Mouse (Mus musculus) heart, embryonic 15.5 days (tissue): ENCODE results near the gene Ryr2. TPM values are rescaled to one million over a fixed set of nuclear protein-coding genes. Genes with fewer than 3 reads are reported as not detected.
"Not testable (repeated sequence)": the region's sequence is repeated elsewhere in the genome, so short reads cannot be mapped to it uniquely, and the experiment has no call there.

ENCODE experiments used
- ATAC-seq: fragments of 200-750 bp; cut with Nextera tagmentation; replicated peaks from 2 replicates; pipeline ENCODE4 v1.8.0; 2017; ENCODE audit warnings: low read depth, moderate TSS enrichment; ENCODE audit not compliant: insufficient number of reproducible peaks, insufficient read depth, low FRiP score
- H3K27ac ChIP-seq: fragments of 300-500 bp; sonication (generic); 2 replicates; pipeline ENCODE4 v1.5.1; 2015; ENCODE audit warnings: mild to moderate bottlenecking, inconsistent platforms
- H3K27me3 ChIP-seq: fragments of 300-500 bp; sonication (generic); 2 replicates; pipeline ENCODE4 v1.6.1; 2015; ENCODE audit warnings: inconsistent platforms
- H3K36me3 ChIP-seq: fragments of 300-500 bp; sonication (generic); 2 replicates; pipeline ENCODE4 v1.6.1; 2015; ENCODE audit warnings: mild to moderate bottlenecking, inconsistent platforms
- H3K4me1 ChIP-seq: fragments of 300-500 bp; sonication (generic); replicated peaks from 2 replicates; pipeline ENCODE4 v1.6.1; 2015; ENCODE audit warnings: inconsistent platforms
- H3K4me2 ChIP-seq: fragments of 300-500 bp; sonication (generic); 2 replicates; pipeline ENCODE4 v1.6.1; 2015; ENCODE audit warnings: inconsistent platforms, mild to moderate bottlenecking, moderate library complexity
- H3K4me3 ChIP-seq: fragments of 300-500 bp; sonication (generic); 2 replicates; pipeline ENCODE4 v1.5.1; 2015; ENCODE audit warnings: mild to moderate bottlenecking, inconsistent platforms
- H3K9ac ChIP-seq: fragments of 300-500 bp; sonication (generic); 2 replicates; pipeline ENCODE4 v1.6.1; 2015; ENCODE audit warnings: mild to moderate bottlenecking, inconsistent platforms
- H3K9me3 ChIP-seq: fragments of 300-500 bp; sonication (generic); replicated peaks from 2 replicates; pipeline ENCODE4 v1.6.1; 2016; ENCODE audit warnings: inconsistent platforms
- WGBS: fragments of 180-500 bp; shearing (Covaris S2); methylation state at CpG from one replicate; pipeline ENCODE4 v1.1.7; 2015; ENCODE audit warnings: mixed read lengths; 5-methylcytosine and 5-hydroxymethylcytosine counted together
- polyA plus RNA-seq: library from polyadenylated mRNA; unstranded; fragments of >200 nt; fragmentation: Nextera tagmentation; extraction: Ambion mirVana; gene quantifications from 2 replicates; pipeline ENCODE4 v1.2.1, GENCODE M21; 2015

Gene Ryr2
- polyA plus RNA-seq, 1 experiment from 2014 or later = 30.0 TPM

DNA sequence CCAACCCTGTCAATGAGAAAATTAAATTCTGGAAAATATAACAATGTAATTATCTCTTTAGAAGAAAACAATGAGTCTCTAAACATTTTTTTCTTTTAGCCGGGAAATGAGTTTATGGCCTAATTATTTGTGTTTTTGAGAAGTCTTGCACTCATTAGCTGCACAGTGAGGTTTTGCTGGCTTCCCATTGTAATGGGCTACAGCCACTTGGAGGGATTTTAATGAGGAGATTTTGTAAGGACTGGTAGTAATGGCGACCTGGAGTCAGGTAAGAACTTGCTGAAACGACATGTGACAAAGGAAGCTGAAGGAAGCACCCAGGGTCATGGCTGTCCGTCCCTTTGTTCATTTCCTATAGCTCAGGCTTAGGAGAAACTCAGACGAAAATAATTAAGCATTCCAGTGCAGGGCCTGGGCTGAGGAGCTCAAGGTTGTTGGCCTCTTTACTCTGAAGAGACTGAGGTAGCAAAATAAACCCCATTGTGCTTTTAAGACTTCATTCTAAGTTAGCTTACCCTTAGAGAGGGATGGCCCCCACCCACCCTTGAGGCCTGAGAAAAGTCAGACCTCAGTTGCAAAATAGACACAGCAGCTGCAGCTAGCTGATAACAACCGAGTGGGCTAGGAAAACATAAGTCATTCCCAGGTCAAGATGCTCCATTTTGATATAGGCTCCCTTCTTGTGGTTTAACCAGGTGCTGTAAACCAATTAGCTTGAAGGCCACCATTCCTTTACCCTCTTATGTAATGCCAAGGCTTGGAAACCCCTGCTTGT, 270.3 kb downstream of the Ryr2 start:
- Histone ChIP-seq H3K36me3 (peaks cover 13% of the 10 kb centered on the region; the same call in 1 of the 2 replicates), H3K4me3 (no peak overlapping the region), H3K4me2 (no peak overlapping the region), H3K9me3 (no peaks in the 10 kb centered on the region), H3K27me3 (no peaks in the 10 kb centered on the region), H3K4me1 (0 out of 2 replicates have a peak, but pooled peaks cover 8% of the 10 kb centered on the region), H3K27ac (no peak overlapping the region), H3K9ac (no peak overlapping the region)
- WGBS = 52% methylated on average over 6 of the region's 6 CpGs
- ATAC-seq = no peak

- no peaks in the 10 kb centered on the region for H3K9me3 ChIP-seq
- H3K36me3 ChIP-seq = peaks cover 22% of the 10 kb centered on the region; the same call in 1 of the 2 replicates
- H3K4me1 ChIP-seq = no peaks in the 10 kb centered on the region
- 78% methylated on average over 4 of the region's 4 CpGs for WGBS
- H3K9ac ChIP-seq = no peak overlapping the region
- H3K27ac ChIP-seq = no peak overlapping the region
- no peaks in the 10 kb centered on the region for H3K27me3 ChIP-seq
- no peak for ATAC-seq
- no peak overlapping the region for H3K4me2 ChIP-seq
- H3K4me3 ChIP-seq = no peak overlapping the region
Measured at GRCm38 (mm10) chr13:11831210-11831609, 275.5 kb downstream of the Ryr2 start.

DNA sequence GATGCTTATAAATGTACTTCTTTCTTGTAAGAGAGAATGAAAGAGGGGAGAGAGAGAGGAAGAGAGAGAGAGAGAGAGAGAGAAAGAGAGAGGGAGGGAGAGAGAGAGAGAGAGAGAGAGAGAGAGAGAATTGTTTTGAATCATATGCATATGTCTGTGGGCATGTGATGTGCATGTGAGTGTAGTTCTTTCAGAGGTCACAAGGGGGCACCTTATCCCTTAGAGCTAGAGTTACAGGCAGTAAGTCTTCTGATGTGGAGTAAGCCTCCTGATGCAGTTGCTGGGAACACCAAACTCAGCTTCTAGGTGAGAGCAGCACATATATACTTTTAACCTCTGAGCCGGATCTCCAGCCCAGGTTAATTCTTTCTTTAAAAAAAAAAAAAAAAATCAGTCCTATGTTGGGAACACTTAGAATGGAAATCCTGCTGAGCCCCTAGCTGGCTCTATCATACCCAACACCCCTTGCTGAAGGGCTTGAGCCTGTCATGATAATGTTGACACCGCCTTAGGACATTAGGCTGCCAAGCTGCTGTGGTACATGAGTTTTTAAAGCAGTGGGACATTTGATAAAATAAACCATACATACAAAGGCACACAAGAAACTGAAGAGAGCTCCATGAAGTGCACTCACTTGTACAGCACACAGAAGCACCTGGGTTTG, 281.1 kb downstream of the Ryr2 start:
- Histone ChIP-seq H3K9me3 (no peaks in the 10 kb centered on the region), H3K36me3 (peaks cover 24% of the 10 kb centered on the region; the same call in 1 of the 2 replicates)

GRCm38 (mm10) chr13:11818723-11819122, 288.0 kb downstream of the Ryr2 start:
- H3K4me1 ChIP-seq = no peaks in the 10 kb centered on the region
- 73% methylated on average over 3 of the region's 3 CpGs for WGBS
- no peak overlapping the region for H3K4me2 ChIP-seq
- peaks cover 8% of the 10 kb centered on the region; the same call in 1 of the 2 replicates for H3K36me3 ChIP-seq
- H3K27ac ChIP-seq = no peak overlapping the region
- ATAC-seq = no peak
- H3K9me3 ChIP-seq = no peaks in the 10 kb centered on the region; the same call in 1 of the 2 replicates
- no peak overlapping the region for H3K4me3 ChIP-seq
- no peaks in the 10 kb centered on the region for H3K27me3 ChIP-seq
- no peak overlapping the region for H3K9ac ChIP-seq

More for the DNA sequence above, 281.1 kb downstream of the Ryr2 start:
- no peak overlapping the region for H3K27ac ChIP-seq
- H3K4me3 ChIP-seq = no peak overlapping the region
- no peak for ATAC-seq
- no peaks in the 10 kb centered on the region for H3K27me3 ChIP-seq
- WGBS = 91% methylated on average over 2 of the region's 2 CpGs
- H3K4me1 ChIP-seq = no peaks in the 10 kb centered on the region
- no peak overlapping the region for H3K9ac ChIP-seq
- no peak overlapping the region for H3K4me2 ChIP-seq

- not testable (repeated sequence) for H3K36me3 ChIP-seq, H3K9me3 ChIP-seq, ATAC-seq, H3K9ac ChIP-seq, H3K27me3 ChIP-seq, H3K4me3 ChIP-seq, H3K27ac ChIP-seq, H3K4me2 ChIP-seq, H3K4me1 ChIP-seq
- 60% methylated on average over 1 of the region's 1 CpGs for WGBS
Measured at GRCm38 (mm10) chr13:11809365-11809764, 297.4 kb downstream of the Ryr2 start.

DNA sequence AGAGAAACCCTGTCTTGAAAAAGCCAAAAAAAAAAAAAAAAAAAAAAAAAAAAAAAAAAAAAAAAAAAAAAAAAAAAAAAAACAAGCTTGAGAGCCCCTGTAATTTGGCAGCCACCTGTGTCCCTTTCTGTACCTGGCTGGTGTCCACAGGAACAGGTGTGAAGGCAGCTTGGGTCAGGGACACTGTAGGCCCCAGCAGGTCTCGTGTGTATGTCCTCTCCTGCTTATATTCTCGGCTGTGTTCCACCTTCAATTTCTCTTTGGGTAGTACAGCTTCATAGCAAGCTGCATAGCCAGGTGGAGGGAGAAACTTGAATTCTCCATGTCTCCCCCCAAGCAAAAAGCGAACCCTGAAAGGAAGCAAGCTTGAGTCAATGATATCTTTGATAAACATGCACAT, 314.2 kb downstream of the Ryr2 start:
- Histone ChIP-seq H3K27ac (no peak overlapping the region), H3K36me3 (peaks cover 32% of the 10 kb centered on the region), H3K4me2 (no peak overlapping the region), H3K27me3 (no peaks in the 10 kb centered on the region), H3K4me1 (no peaks in the 10 kb centered on the region), H3K4me3 (no peak overlapping the region), H3K9ac (no peak overlapping the region), H3K9me3 (no peaks in the 10 kb centered on the region)
- ATAC-seq = no peak
- 83% methylated on average over 3 of the region's 3 CpGs for WGBS

DNA sequence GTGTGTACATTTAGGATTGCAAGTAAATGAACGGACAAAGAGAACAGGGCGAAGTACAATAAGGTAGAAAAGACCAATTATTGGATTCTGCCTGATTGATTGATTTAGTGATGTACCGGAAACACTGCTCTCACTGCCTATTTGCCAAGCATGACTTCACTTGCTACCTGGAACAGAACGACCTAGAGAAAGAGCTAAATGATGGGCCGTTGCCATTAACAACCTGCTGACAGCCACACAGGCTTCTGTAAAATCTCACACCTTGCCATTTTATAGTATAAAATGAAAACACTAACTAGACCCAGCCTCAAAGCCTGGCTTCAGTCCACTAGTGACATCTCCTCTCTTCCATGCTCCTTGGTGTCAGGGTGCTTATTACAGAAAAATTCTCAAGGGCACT, 316.2 kb downstream of the Ryr2 start:
- WGBS = 75% methylated on average over 5 of the region's 5 CpGs
- Histone ChIP-seq H3K36me3 (peaks cover 27% of the 10 kb centered on the region), H3K9ac (no peak overlapping the region), H3K4me3 (no peak overlapping the region), H3K4me1 (no peaks in the 10 kb centered on the region), H3K27me3 (no peaks in the 10 kb centered on the region), H3K27ac (no peak overlapping the region), H3K4me2 (no peak overlapping the region), H3K9me3 (no peaks in the 10 kb centered on the region)
- no peak for ATAC-seq

DNA sequence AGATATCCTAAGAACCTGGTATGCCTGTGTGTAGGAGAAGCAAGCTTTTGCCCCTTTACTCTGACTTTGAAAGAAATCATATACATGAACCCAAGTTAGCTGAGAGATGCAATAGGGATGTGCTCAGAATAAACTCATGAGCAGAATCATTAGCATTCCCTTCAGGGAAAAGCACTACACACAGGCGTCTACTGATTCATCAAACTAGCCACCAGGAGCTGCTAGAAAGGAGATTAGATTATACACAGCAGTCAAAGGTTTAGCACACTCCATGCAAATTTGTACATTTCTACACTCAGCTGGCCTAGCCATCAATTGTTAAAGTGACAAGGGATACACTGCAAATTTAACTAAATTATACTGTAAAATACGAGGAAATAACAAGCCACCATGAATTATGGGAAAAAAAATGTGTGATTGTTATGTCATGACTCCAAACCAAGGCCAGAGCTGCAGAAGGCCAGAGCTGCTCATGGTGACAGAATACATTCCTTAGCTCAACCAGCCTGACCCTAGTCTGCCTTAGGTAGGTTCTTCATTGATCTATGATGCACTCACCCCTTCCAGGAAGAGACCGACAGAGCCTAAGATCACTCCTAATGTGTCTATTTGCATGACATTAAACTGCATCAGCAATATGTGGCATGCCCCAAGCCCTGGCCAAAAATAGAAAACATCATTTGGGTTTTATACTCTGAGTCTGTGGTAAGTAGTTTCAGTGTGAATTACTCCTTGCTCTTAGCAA, 324.2 kb downstream of the Ryr2 start:
- peaks cover 7% of the 10 kb centered on the region; the same call in 1 of the 2 replicates for H3K4me1 ChIP-seq
- H3K9ac ChIP-seq = no peak overlapping the region
- H3K4me2 ChIP-seq = no peak overlapping the region
- H3K27ac ChIP-seq = no peak overlapping the region
- no peaks in the 10 kb centered on the region for H3K9me3 ChIP-seq
- WGBS = 61% methylated on average over 3 of the region's 3 CpGs
- peaks cover 21% of the 10 kb centered on the region for H3K36me3 ChIP-seq
- no peak for ATAC-seq
- H3K27me3 ChIP-seq = no peaks in the 10 kb centered on the region
- H3K4me3 ChIP-seq = no peak overlapping the region

DNA sequence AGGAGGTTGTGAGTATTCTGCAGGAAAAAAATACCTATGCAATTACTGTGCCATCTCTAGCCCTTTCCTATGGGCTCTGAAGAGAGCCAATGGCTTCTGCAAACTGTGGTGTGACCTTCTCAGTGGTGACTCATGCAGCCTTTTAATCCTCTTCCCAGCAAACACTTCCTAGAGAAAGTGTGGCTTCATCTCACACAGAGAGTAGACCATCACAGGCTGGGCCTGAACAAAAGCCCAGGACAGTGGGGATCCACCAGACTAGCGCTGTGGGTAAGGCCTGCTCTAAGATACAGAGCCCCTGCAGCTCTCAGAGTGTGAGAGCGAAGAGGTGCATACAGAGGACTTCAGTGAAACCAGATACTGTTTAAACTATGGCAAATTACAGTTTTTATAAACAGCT, 325.7 kb downstream of the Ryr2 start:
- no peaks in the 10 kb centered on the region for H3K27me3 ChIP-seq
- H3K4me2 ChIP-seq = no peak overlapping the region
- no peaks in the 10 kb centered on the region for H3K9me3 ChIP-seq
- peaks cover 7% of the 10 kb centered on the region; the same call in 1 of the 2 replicates for H3K4me1 ChIP-seq
- ATAC-seq = no peak
- peaks cover 25% of the 10 kb centered on the region for H3K36me3 ChIP-seq
- no peak overlapping the region for H3K27ac ChIP-seq
- H3K4me3 ChIP-seq = no peak overlapping the region
- no peak overlapping the region for H3K9ac ChIP-seq
- WGBS = 52% methylated on average over 2 of the region's 2 CpGs

DNA sequence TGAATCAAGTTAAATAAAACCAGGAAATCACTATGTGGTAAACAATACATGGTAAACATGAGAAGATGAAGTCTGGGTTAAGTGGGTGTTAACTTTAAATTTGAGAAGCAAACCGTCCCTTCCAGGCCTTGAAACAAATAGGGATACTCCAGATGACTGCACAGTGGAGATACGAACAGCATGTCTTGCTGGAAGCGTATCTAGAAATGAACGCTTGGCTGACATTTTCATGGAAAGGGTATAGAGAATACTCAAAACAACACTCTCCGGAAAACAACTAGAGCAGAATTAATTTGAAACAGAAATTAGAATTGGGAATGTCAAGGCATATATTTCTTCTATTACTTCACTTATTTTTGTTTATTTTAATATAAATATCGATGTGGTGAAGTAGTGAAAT, 329.0 kb downstream of the Ryr2 start:
- H3K4me2 ChIP-seq = no peak overlapping the region
- H3K9ac ChIP-seq = no peak overlapping the region
- ATAC-seq = no peak
- peaks cover 3% of the 10 kb centered on the region; the same call in 1 of the 2 replicates for H3K4me1 ChIP-seq
- no peak overlapping the region for H3K4me3 ChIP-seq
- 85% methylated on average over 6 of the region's 6 CpGs for WGBS
- no peak overlapping the region for H3K27ac ChIP-seq
- no peaks in the 10 kb centered on the region for H3K27me3 ChIP-seq
- peaks cover 21% of the 10 kb centered on the region for H3K36me3 ChIP-seq
- H3K9me3 ChIP-seq = no peaks in the 10 kb centered on the region

GRCm38 (mm10) chr13:11772173-11772572, 334.6 kb downstream of the Ryr2 start:
- H3K4me2 ChIP-seq = no peak overlapping the region
- 90% methylated on average over 8 of the region's 8 CpGs for WGBS
- no peak overlapping the region for H3K4me3 ChIP-seq

More at GRCm38 (mm10) chr13:11772173-11772572, 334.6 kb downstream of the Ryr2 start:
- ATAC-seq = no peak
- no peaks in the 10 kb centered on the region for H3K27me3 ChIP-seq
- H3K9me3 ChIP-seq = no peaks in the 10 kb centered on the region
- H3K4me1 ChIP-seq = 0 out of 2 replicates have a peak, but pooled peaks cover 5% of the 10 kb centered on the region
- no peak overlapping the region for H3K27ac ChIP-seq
- no peak overlapping the region for H3K9ac ChIP-seq
- peaks cover 16% of the 10 kb centered on the region for H3K36me3 ChIP-seq
